Mouse (Mus musculus): ENCODE results near the gene U2af1.

GRCm38 (mm10) chr17:31680450-31680849, 21.8 kb upstream of the U2af1 start:
- TF ChIP-seq MAX (IDR thresholded peaks at IDR 0.05; ENCODE audit: low read depth) (no peak), MYOD1 (IDR thresholded peaks at IDR 0.05; ENCODE audit: control insufficient read depth in 1 of 3, insufficient read length in 2 of 3, low read depth in 2 of 3) (no peak), POLR2A (IDR thresholded peaks at IDR 0.05; ENCODE audit: insufficient read length, low read depth) (no peak), TCF12 (IDR thresholded peaks at IDR 0.05; ENCODE audit: insufficient read depth, poor library complexity, severe bottlenecking) (no peak), MYOG (IDR thresholded peaks at IDR 0.05; ENCODE audit: control insufficient read depth in 1 of 3, insufficient read depth in 1 of 3, insufficient read length in 2 of 3, low read depth in 2 of 3) (no peak), USF1 (IDR thresholded peaks at IDR 0.05; ENCODE audit: low read depth) (no peak), TCF3 (IDR thresholded peaks at IDR 0.05; ENCODE audit: insufficient read length, low read depth) (no peak), E2F4 (IDR thresholded peaks at IDR 0.05; ENCODE audit: insufficient read depth) (no peak), POLR2AphosphoS2 (IDR thresholded peaks at IDR 0.05; ENCODE audit: insufficient read length, low read depth) (no peak), REST (IDR thresholded peaks at IDR 0.05; ENCODE audit: insufficient read depth, insufficient read length) (no peak), SRF (IDR thresholded peaks at IDR 0.05; ENCODE audit: control insufficient read depth, insufficient read length, low read depth) (no peak)
